Mouse (Mus musculus) intestine, embryonic 14.5 days (tissue): ENCODE measurements at regions not wholly inside any gene's neighbourhood (a gene's known extent, or its start where the extent isn't known, plus 50 kb on each side); places are given as distances from the start of the nearest gene placed in this dataset.

ENCODE experiments used
- ATAC-seq: fragments of 200-750 bp; cut with Nextera tagmentation; replicated peaks from 2 replicates; pipeline ENCODE4 v1.8.0; 2017; ENCODE audit warnings: low read depth, moderate number of reproducible peaks, moderate TSS enrichment, moderate library complexity; ENCODE audit not compliant: low FRiP score, low TSS enrichment
- DNase-seq: peaks from one replicate; pipeline ENCODE4 v3.0.0-alpha.2; 2018; ENCODE audit warnings: low spot score
- H3K27ac ChIP-seq: fragments of 300-500 bp; sonication (generic); 2 replicates; pipeline ENCODE4 v1.5.1; 2014; ENCODE audit warnings: low read depth, mild to moderate bottlenecking, control low read depth
- H3K27me3 ChIP-seq: fragments of 300-500 bp; sonication (generic); replicated peaks from 2 replicates; pipeline ENCODE4 v1.6.1; 2014; ENCODE audit warnings: low read length, control low read depth; ENCODE audit not compliant: control insufficient read depth, insufficient read depth
- H3K36me3 ChIP-seq: fragments of 300-500 bp; sonication (generic); 2 replicates; pipeline ENCODE4 v1.6.1; 2014; ENCODE audit warnings: low read length, control low read depth; ENCODE audit not compliant: control insufficient read depth, insufficient read depth
- H3K4me1 ChIP-seq: fragments of 300-500 bp; sonication (generic); replicated peaks from 2 replicates; pipeline ENCODE4 v1.6.1; 2014; ENCODE audit warnings: low read length, control low read depth, mixed read lengths; ENCODE audit not compliant: control insufficient read depth, insufficient read depth
- H3K4me2 ChIP-seq: fragments of 300-500 bp; sonication (generic); 2 replicates; pipeline ENCODE4 v1.6.1; 2014; ENCODE audit warnings: low read length
- H3K4me3 ChIP-seq: fragments of 300-500 bp; sonication (generic); 2 replicates; pipeline ENCODE4 v1.5.1; 2014; ENCODE audit warnings: low read depth, low read length, control low read depth, mixed read lengths
- H3K9ac ChIP-seq: fragments of 300-500 bp; sonication (generic); 2 replicates; pipeline ENCODE4 v1.6.1; 2014; ENCODE audit warnings: mild to moderate bottlenecking, low read length
- H3K9me3 ChIP-seq: fragments of 300-500 bp; sonication (generic); 2 replicates; pipeline ENCODE4 v1.6.1; 2016; ENCODE audit warnings: low read length, control low read depth; ENCODE audit not compliant: control insufficient read depth
- WGBS: fragments of 180-500 bp; shearing (Covaris S2); extraction: QIAGEN DNeasy Blood & Tissue Kit; methylation state at CpG from one replicate; pipeline ENCODE4 v1.1.7; 2014; 5-methylcytosine and 5-hydroxymethylcytosine counted together

GRCm38 (mm10) chr7:88544393-88544792 lies 114.3 kb downstream of the Rab38 start:
- no peak overlapping the region for H3K9ac ChIP-seq
- H3K9me3 ChIP-seq: no peaks in the 10 kb centered on the region
- no peaks in the 10 kb centered on the region for H3K4me1 ChIP-seq
- H3K27me3 ChIP-seq: no peaks in the 10 kb centered on the region
- H3K27ac ChIP-seq: no peak overlapping the region
- no peak overlapping the region for H3K4me2 ChIP-seq
- peak; percentile 63 for DNase-seq
- no peak overlapping the region for H3K4me3 ChIP-seq
- no peak for ATAC-seq
- no peaks in the 10 kb centered on the region for H3K36me3 ChIP-seq
- WGBS: 11% methylated on average over 4 of the region's 4 CpGs

GRCm38 (mm10) chr7:88544976-88545654 lies 115.0 kb downstream of the Rab38 start:
- no peak overlapping the region for H3K4me2 ChIP-seq
- ATAC-seq: no peak
- WGBS: 60% methylated on average over 5 of the region's 5 CpGs

GRCm38 (mm10) chr7:88575073-88575472 lies 145.0 kb downstream of the Rab38 start:
- Histone ChIP-seq H3K27me3 (no peaks in the 10 kb centered on the region), H3K4me2 (no peak overlapping the region), H3K9me3 (no peaks in the 10 kb centered on the region), H3K4me3 (no peak overlapping the region), H3K27ac (no peak overlapping the region), H3K9ac (no peak overlapping the region), H3K36me3 (no peaks in the 10 kb centered on the region), H3K4me1 (no peaks in the 10 kb centered on the region)
- 79% methylated on average over 1 of the region's 1 CpGs for whole genome bisulfite sequencing
- no peak for ATAC-seq
- DNase-seq: no peak

More at GRCm38 (mm10) chr7:88544976-88545654, 115.0 kb downstream of the Rab38 start:
- Histone ChIP-seq H3K4me1 (no peaks in the 10 kb centered on the region), H3K9ac (no peak overlapping the region), H3K4me3 (no peak overlapping the region), H3K9me3 (no peaks in the 10 kb centered on the region), H3K27ac (no peak overlapping the region), H3K27me3 (no peaks in the 10 kb centered on the region), H3K36me3 (no peaks in the 10 kb centered on the region)
- no peak for DNase-seq

GRCm38 (mm10) chr7:88600781-88601180 lies 170.7 kb downstream of the Rab38 start:
- ATAC-seq (no peak), DNase-seq (no peak)
- Histone ChIP-seq H3K27ac (no peak overlapping the region), H3K27me3 (no peaks in the 10 kb centered on the region), H3K9me3 (no peaks in the 10 kb centered on the region), H3K36me3 (no peaks in the 10 kb centered on the region), H3K4me1 (no peaks in the 10 kb centered on the region), H3K4me2 (no peak overlapping the region), H3K9ac (no peak overlapping the region), H3K4me3 (no peak overlapping the region)
- WGBS: 91% methylated on average over 1 of the region's 1 CpGs
